Mouse (Mus musculus) MEL (cell line): Measurements from ENCODE around the gene Csf2ra.

ENCODE experiments used
- CTCF ChIP-seq, 3 experiments: IDR thresholded peaks in 2 of 3; conservative IDR thresholded peaks in 1 of 3; 2 replicates each; pipeline ENCODE4 v1.5.1; 2011 to 2012; ENCODE audit warnings: low read length in 3 of 3, low read depth in 2 of 3, mild to moderate bottlenecking in 2 of 3, improper control_type of control experiment in 1 of 3, inconsistent platforms in 1 of 3, mixed read lengths in 1 of 3, moderate library complexity in 1 of 3; ENCODE audit not compliant: control insufficient read depth in 1 of 3, insufficient read depth in 1 of 3, poor library complexity in 1 of 3, severe bottlenecking in 1 of 3
- HCFC1 ChIP-seq: IDR thresholded peaks from 2 replicates; pipeline ENCODE4 v1.6.1; 2012; ENCODE audit warnings: low read depth, mild to moderate bottlenecking, inconsistent platforms, low read length, improper control_type of control experiment, moderate library complexity
- MAX ChIP-seq: IDR thresholded peaks from 2 replicates; pipeline ENCODE4 v1.6.1; 2011; ENCODE audit warnings: low read length, improper control_type of control experiment
- MAZ ChIP-seq: IDR thresholded peaks from 2 replicates; pipeline ENCODE4 v1.6.1; 2012; ENCODE audit warnings: low read depth, mild to moderate bottlenecking, inconsistent platforms, low read length, improper control_type of control experiment
- POLR2A ChIP-seq, 2 experiments: IDR thresholded peaks; 2 replicates each; pipeline ENCODE4 v1.6.1; 2011 to 2012; ENCODE audit warnings: low read length in 2 of 2, mild to moderate bottlenecking in 2 of 2, control low read depth in 1 of 2, improper control_type of control experiment in 1 of 2, low read depth in 1 of 2, moderate library complexity in 1 of 2; ENCODE audit not compliant: control insufficient read depth in 1 of 2, insufficient read depth in 1 of 2, poor library complexity in 1 of 2
- USF1 ChIP-seq: IDR thresholded peaks from 2 replicates; pipeline ENCODE4 v1.6.1; 2014; ENCODE audit warnings: low read depth, mild to moderate bottlenecking, inconsistent platforms, low read length, improper control_type of control experiment, moderate library complexity
- ZNF384 ChIP-seq: IDR thresholded peaks from 2 replicates; pipeline ENCODE4 v1.6.1; 2012; ENCODE audit warnings: low read depth, mild to moderate bottlenecking, inconsistent platforms, low read length, improper control_type of control experiment

DNA sequence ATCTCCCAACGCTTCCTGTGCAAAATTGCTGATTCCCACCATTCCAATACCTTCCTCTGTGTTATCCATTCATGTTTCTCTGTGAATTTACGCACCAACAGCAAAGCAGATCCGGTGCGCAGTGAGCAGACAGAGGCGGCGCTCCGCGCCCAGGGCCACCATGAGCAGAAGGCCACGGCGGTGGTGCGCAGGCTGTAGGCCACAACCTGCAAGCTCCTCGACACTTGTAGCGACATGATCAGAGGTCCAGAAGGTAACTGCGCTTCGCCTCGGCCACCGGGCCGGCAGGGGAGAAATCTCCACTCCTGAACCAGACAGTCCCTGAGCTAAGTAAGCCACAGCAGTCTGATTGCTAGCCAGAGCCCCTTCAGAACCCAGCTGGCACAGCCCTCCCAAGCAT lies 29.5 kb upstream of the Csf2ra start:
- TF ChIP-seq MAZ (no peak), CTCF (IDR thresholded peaks at IDR 0.05 in 2 of 3, conservative IDR thresholded peaks at IDR 0.05 in 1 of 3; ENCODE audit: control insufficient read depth in 1 of 3, insufficient read depth in 1 of 3, low read depth in 2 of 3, low read length in 3 of 3, poor library complexity in 1 of 3, severe bottlenecking in 1 of 3) (no peak), ZNF384 (no peak), HCFC1 (no peak), USF1 (no peak), MAX (no peak), POLR2A (IDR thresholded peaks at IDR 0.05; ENCODE audit: control insufficient read depth in 1 of 2, insufficient read depth in 1 of 2, low read depth in 1 of 2, low read length in 2 of 2, poor library complexity in 1 of 2) (no peak)
